Mouse (Mus musculus): ENCODE measurements around the gene Chmp5.

DNA sequence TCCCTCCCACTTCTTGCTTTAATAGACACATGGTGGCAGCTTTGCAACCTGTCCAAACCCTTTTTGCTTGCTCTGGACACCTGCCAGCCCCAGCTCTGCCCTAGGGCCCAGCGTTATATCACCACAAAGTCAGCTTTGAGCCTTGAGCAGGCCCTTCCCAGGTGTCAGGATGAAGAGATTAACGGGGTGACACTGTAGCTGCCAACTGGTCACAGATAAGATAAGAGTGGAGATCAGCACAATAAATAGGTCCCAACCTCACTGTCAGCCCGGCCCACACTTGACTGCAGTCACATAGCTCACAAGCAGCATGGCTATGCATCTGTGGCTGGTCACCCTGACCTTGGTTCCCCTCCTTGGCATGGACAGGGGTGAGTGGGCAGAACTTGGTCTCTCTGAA lies 28.4 kb upstream of the Chmp5 start, which contains the start of gene Spink4:
- TF ChIP-seq POLR2A (IDR thresholded peaks at IDR 0.05; ENCODE audit: low read depth, low read length) (no peak), CTCF (IDR thresholded peaks at IDR 0.05; ENCODE audit: extremely low read depth, insufficient read length, insufficient replicate concordance, low read depth, low read length) (no peak)
